Mouse (Mus musculus) heart, embryonic 11.5 days (tissue): Measurements from ENCODE around the gene Ywhag. TPM values are rescaled to one million over a fixed set of nuclear protein-coding genes. Genes with fewer than 3 reads are reported as not detected.

Experiments used
- ATAC-seq: fragments of 200-750 bp; cut with Nextera tagmentation; replicated peaks from 2 replicates; pipeline ENCODE4 v1.8.0; 2017; ENCODE audit warnings: moderate library complexity; ENCODE audit not compliant: insufficient number of reproducible peaks, low FRiP score, low TSS enrichment
- H3K27ac ChIP-seq: fragments of 300-500 bp; sonication (generic); 2 replicates; pipeline ENCODE4 v1.5.1; 2014; ENCODE audit warnings: mild to moderate bottlenecking, low read depth, low read length
- H3K27me3 ChIP-seq: fragments of 300-500 bp; sonication (generic); 2 replicates; pipeline ENCODE4 v1.6.1; 2014; ENCODE audit warnings: mild to moderate bottlenecking, low read length, mixed read lengths; ENCODE audit not compliant: control insufficient read depth, insufficient read depth
- H3K36me3 ChIP-seq: fragments of 300-500 bp; sonication (generic); 2 replicates; pipeline ENCODE4 v1.6.1; 2014; ENCODE audit warnings: mild to moderate bottlenecking, low read length, moderate library complexity, mixed read lengths; ENCODE audit not compliant: control insufficient read depth, insufficient read depth
- H3K4me1 ChIP-seq: fragments of 300-500 bp; sonication (generic); 2 replicates; pipeline ENCODE4 v1.6.1; 2014; ENCODE audit warnings: low read length; ENCODE audit not compliant: control insufficient read depth, insufficient read depth
- H3K4me2 ChIP-seq: fragments of 300-500 bp; sonication (generic); 2 replicates; pipeline ENCODE4 v1.6.1; 2014; ENCODE audit warnings: mild to moderate bottlenecking, moderate library complexity
- H3K4me3 ChIP-seq: fragments of 300-500 bp; sonication (generic); 2 replicates; pipeline ENCODE4 v1.5.1; 2014; ENCODE audit warnings: low read depth, low read length
- H3K9ac ChIP-seq: fragments of 300-500 bp; sonication (generic); 2 replicates; pipeline ENCODE4 v1.6.1; 2014; ENCODE audit warnings: mild to moderate bottlenecking, low read depth, low read length, moderate library complexity
- H3K9me3 ChIP-seq: fragments of 300-500 bp; sonication (generic); replicated peaks from 2 replicates; pipeline ENCODE4 v1.6.1; 2016; ENCODE audit warnings: low read length; ENCODE audit not compliant: control insufficient read depth
- WGBS: fragments of 180-500 bp; shearing (Covaris S2); extraction: QIAGEN DNeasy Blood & Tissue Kit; methylation state at CpG from one replicate; pipeline ENCODE4 v1.1.7; 2014; ENCODE audit not compliant: insufficient replicate concordance; 5-methylcytosine and 5-hydroxymethylcytosine counted together
- polyA plus RNA-seq: library from polyadenylated mRNA; unstranded; fragments of >200 nt; fragmentation: Nextera tagmentation; extraction: Ambion mirVana; gene quantifications from 2 replicates; pipeline ENCODE4 v1.2.1, GENCODE M21; 2014

Ywhag gene
- polyA plus RNA-seq, result 103 and 108 TPM in 2 replicates

DNA sequence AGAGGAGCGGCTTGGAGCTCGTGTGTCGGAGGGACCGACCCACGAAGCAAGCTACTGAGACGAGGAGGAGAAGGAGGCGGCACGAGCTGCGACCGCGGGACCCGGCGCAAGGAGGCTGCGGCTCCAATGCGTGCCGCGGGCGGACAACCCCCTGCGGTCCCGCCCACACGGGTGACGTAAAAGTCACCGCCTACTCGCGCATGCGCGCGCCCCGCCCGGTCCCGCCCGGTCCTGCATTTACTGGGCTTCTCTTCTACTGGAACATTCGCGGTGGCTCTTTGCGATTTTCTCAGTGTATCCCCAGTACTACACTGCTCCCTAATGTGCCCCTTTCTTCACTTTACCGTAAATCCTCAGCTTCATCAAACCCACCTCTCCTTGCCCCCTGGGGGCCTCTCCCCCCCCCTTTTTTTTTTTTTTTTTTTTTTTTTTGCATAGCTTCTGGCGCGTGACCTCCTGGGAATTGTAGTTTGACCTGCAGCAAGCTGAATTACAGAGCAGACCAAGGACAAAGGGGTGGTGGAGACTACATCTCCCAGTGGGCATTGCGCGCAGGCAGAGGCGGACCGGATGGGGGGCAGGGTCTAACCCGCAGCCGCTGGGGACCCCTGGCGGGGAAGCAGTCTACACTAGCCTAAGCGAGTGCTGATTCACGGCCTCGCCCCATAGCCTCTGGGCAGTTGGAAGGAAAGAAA is at the start of gene Ywhag:
Ywhag (minus strand) TSS at position 136 of the 695 bp plus-strand sequence.
- Histone ChIP-seq H3K4me3 (peak within 1 kb of the TSS; percentile 97), H3K9ac (peak within 1 kb of the TSS; percentile 97), H3K4me1 (peaks cover 8% of the 10 kb centered on the region; the same call in 1 of the 2 replicates), H3K36me3 (peaks cover 12% of the 10 kb centered on the region), H3K4me2 (peak within 1 kb of the TSS; percentile 79), H3K27ac (peak within 1 kb of the TSS; percentile 98), H3K9me3 (no peaks in the 10 kb centered on the region), H3K27me3 (no peaks in the 10 kb centered on the region)
- peak; percentile 97 for ATAC-seq
- WGBS, result under 1% methylated on average over 47 of the region's 48 CpGs

DNA sequence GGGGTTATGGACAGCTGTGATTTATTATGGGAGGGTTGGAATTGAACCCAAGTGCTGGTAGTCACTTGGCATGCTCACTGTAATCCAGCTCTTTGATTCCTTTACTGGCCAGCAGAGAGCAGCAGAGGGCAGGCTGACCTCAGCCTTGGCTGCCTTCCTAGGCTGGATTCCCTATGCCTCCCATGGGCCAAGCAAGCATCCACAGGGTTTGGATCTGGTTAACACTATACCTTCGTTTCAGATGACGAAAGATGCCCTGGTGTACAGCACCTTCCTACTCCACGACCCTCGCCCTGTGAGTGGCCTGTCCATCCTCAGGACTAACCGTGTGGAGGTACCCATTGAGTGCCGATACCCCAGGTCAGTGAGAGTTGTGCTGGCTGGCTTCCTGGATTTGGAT is 48.0 kb upstream of the Ywhag start:
- 37% methylated on average over 6 of the region's 6 CpGs for WGBS
- Histone ChIP-seq H3K4me3 (no peak overlapping the region), H3K27ac (no peak overlapping the region), H3K36me3 (no peaks in the 10 kb centered on the region), H3K4me2 (no peak overlapping the region), H3K9me3 (no peaks in the 10 kb centered on the region), H3K27me3 (no peaks in the 10 kb centered on the region), H3K4me1 (no peaks in the 10 kb centered on the region), H3K9ac (no peak overlapping the region)
- ATAC-seq, result no peak

DNA sequence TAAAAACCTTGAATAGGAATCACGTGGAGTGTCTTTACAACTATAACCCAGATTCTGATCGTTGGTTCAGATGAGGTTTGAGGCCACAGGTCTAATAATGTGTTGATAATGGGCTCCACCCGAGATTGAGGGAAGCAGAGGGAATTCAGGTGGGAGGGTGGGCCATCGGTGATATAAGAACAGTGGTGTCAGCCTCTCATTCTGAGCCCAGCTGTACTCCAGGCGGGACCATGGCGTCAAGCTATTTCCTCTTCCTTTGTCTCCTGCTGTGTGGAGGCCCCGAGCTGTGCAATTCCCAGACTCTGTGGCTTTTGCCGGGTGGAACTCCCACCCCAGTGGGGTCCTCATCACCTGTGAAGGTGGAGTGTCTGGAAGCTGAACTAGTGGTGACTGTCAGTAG is 45.5 kb upstream of the Ywhag start, which contains the start of gene Zp3:
Zp3 (plus strand) TSS at position 196 of the 400 bp plus-strand sequence.
- no peak within 1 kb of the TSS for H3K9ac ChIP-seq
- no peaks in the 10 kb centered on the region for H3K27me3 ChIP-seq
- WGBS, result 66% methylated on average over 8 of the region's 8 CpGs
- no peak within 1 kb of the TSS for H3K4me2 ChIP-seq
- H3K4me3 ChIP-seq, result no peak within 1 kb of the TSS
- no peaks in the 10 kb centered on the region for H3K9me3 ChIP-seq
- no peak for ATAC-seq
- no peaks in the 10 kb centered on the region for H3K36me3 ChIP-seq
- H3K27ac ChIP-seq, result no peak within 1 kb of the TSS
- H3K4me1 ChIP-seq, result no peaks in the 10 kb centered on the region

DNA sequence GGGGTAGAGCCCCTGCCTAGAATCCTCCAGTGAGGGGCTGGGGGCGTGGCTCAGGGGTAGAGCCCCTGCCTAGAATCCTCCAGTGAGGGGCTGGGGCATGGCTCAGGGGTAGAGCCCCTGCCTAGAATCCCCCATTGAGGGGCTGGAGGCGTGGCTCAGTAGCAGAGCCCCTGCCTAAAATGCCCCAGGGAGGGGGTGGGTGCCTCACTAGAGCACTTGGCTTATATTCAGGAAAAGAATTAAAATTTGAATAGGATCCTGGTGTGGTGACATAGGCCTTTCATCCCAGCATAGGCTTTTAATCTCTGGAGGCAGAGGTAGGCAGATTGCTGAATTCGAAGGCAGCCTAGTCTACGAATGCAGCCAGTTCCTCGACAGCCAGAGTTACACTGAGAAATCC is 45.0 kb upstream of the Ywhag start:
- ATAC-seq, result no peak
- H3K4me3 ChIP-seq, result no peak overlapping the region
- H3K9ac ChIP-seq, result no peak overlapping the region
- no peaks in the 10 kb centered on the region for H3K36me3 ChIP-seq
- H3K4me2 ChIP-seq, result no peak overlapping the region
- no peaks in the 10 kb centered on the region for H3K9me3 ChIP-seq
- H3K27ac ChIP-seq, result no peak overlapping the region
- H3K27me3 ChIP-seq, result no peaks in the 10 kb centered on the region
- no peaks in the 10 kb centered on the region for H3K4me1 ChIP-seq
- 80% methylated on average over 5 of the region's 5 CpGs for WGBS

DNA sequence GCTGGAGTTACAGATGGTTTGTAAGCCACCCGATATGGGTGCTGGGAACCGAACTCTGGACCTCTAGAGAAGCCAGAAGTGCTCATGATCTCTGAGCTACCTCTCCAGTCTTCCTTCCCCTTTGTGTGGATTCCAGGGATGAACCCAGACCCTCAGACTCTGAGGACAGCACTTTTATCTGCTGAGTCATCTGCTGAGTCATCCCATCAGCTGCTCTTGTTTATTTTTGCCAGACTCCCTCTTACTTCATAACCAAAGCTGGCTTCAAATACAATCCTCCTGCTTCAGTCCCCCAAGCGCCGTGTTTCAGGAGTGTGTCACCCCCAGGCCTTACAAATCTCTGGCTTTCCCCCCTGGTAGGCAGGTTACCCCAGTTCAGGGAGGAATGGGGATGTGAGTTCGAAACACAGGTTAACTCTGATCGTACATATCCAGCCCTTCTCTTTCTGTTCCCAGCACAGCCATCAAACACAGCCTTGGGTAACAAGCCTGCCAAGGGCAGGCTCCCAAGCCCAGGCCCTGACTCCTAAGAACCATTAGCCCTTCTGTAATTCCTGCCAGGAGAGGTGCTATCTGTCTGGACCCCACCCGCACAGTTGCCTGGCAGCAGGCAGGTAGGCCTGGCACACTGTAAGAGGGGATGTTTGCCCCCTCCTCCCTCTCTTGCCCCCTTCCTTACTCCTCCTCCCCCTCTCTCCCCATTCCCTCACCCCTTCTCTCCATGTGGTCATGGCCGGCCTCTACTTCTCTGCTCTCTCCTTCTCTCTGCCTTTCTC is 41.7 kb upstream of the Ywhag start:
- WGBS, result 90% methylated on average over 8 of the region's 8 CpGs
- ATAC-seq, result no peak

DNA sequence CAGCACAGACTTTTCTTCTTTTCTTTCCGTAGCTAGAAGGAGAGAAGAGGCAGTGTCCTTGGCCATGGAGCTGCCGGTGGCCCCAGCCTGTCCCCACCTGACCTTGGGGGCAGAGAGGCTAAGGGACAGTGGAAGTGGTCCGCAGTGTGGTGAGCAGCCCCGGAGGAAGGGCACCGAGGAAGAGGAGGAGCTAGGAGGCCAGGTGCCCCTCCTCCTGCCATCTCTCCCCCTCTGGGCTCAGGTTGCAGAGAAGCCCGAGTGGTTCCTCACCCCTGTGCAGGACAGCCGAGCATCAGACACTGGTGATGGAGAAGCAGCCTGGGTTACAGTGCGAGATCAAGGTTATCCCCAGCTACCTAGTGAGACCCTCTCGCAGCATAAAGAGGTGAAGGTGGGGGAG is 39.9 kb upstream of the Ywhag start, which contains the start of gene Ssc4d:
Ssc4d (minus strand) TSS at position 167 of the 400 bp plus-strand sequence.
- no peak within 1 kb of the TSS for H3K4me2 ChIP-seq
- no peak within 1 kb of the TSS for H3K4me3 ChIP-seq
- 17% methylated on average over 9 of the region's 9 CpGs for WGBS
- H3K4me1 ChIP-seq, result no peaks in the 10 kb centered on the region
- no peak for ATAC-seq
- H3K9ac ChIP-seq, result no peak within 1 kb of the TSS
- no peak within 1 kb of the TSS for H3K27ac ChIP-seq
- no peaks in the 10 kb centered on the region for H3K9me3 ChIP-seq
- H3K27me3 ChIP-seq, result no peaks in the 10 kb centered on the region
- H3K36me3 ChIP-seq, result no peaks in the 10 kb centered on the region

More for the DNA sequence above, 41.7 kb upstream of the Ywhag start:
- Histone ChIP-seq H3K9me3 (no peaks in the 10 kb centered on the region), H3K27me3 (no peaks in the 10 kb centered on the region), H3K27ac (no peak overlapping the region), H3K36me3 (no peaks in the 10 kb centered on the region), H3K4me2 (no peak overlapping the region), H3K9ac (no peak overlapping the region), H3K4me1 (no peaks in the 10 kb centered on the region), H3K4me3 (no peak overlapping the region)

DNA sequence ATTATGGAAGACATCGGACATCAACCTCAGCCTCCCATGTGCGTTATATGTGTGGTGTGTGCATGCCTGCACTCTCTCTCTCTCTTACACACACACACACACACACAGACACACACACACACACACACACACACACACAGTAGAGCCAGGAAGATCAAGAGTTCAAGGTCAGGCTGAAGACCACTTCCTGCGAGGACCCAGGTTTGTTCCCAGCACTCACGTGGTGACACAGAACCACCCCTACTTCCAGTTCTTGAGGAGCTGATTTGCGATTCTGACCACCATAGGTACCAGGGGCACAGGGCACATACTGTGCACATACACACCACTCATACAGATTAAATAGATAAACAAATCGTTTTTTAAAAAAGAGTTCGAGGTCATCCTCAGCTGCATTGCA is 37.5 kb upstream of the Ywhag start:
- no peak overlapping the region for H3K27ac ChIP-seq
- no peak overlapping the region for H3K4me3 ChIP-seq
- no peaks in the 10 kb centered on the region for H3K4me1 ChIP-seq
- ATAC-seq, result no peak
- no peak overlapping the region for H3K9ac ChIP-seq
- H3K36me3 ChIP-seq, result no peaks in the 10 kb centered on the region
- no peaks in the 10 kb centered on the region for H3K27me3 ChIP-seq
- no peaks in the 10 kb centered on the region for H3K9me3 ChIP-seq
- no peak overlapping the region for H3K4me2 ChIP-seq
- WGBS, result 80% methylated on average over 7 of the region's 7 CpGs

DNA sequence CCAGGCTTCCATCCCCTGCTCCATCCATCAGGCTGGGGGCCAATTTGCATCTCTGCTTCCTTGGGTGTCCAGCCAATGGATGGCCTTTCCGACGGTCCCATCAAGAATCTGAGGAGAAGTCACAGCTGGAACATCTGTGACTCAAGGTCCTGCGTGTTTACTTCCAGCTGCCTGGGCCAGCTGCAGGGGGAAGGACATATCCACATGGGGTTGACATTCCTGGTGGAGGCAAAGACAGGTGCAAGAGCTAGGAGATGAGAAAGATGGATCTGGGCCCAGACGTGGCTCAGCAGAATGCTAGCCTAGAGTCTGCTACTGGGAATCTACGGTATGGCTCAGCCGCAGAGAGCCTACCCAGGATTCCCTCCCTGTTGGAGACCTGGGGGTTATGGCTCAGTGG is 35.8 kb upstream of the Ywhag start:
- H3K4me3 ChIP-seq, result no peak overlapping the region
- no peak overlapping the region for H3K4me2 ChIP-seq
- WGBS, result 77% methylated on average over 6 of the region's 6 CpGs
- ATAC-seq, result no peak
- H3K36me3 ChIP-seq, result no peaks in the 10 kb centered on the region
- H3K27me3 ChIP-seq, result 0 out of 2 replicates have a peak, but pooled peaks cover 5% of the 10 kb centered on the region
- H3K27ac ChIP-seq, result no peak overlapping the region
- no peaks in the 10 kb centered on the region for H3K9me3 ChIP-seq
- H3K9ac ChIP-seq, result no peak overlapping the region
- peaks cover 5% of the 10 kb centered on the region; the same call in 1 of the 2 replicates for H3K4me1 ChIP-seq
